Mouse (Mus musculus) small intestine, adult 2 months (tissue): ENCODE results near the gene Sucla2.

Source experiments
- CTCF ChIP-seq: fragments of 200-500 bp; IDR thresholded peaks from 2 replicates; pipeline ENCODE4 v1.5.1; 2012; ENCODE audit warnings: low read depth, mild to moderate bottlenecking, control low read depth, inconsistent platforms, low read length, moderate library complexity, mixed read lengths; ENCODE audit not compliant: insufficient replicate concordance, insufficient read length; ENCODE audit errors: extremely low read depth
- POLR2A ChIP-seq: fragments of 200-500 bp; IDR thresholded peaks from 2 replicates; pipeline ENCODE4 v1.6.1; 2012; ENCODE audit warnings: low read depth, mild to moderate bottlenecking, control low read depth, inconsistent platforms, low read length, moderate library complexity

- TF ChIP-seq CTCF (no peak), POLR2A (no peak)
Observed at GRCm38 (mm10) chr14:73502591-73503184, 22.4 kb upstream of the Sucla2 start.
